Mouse (Mus musculus) kidney, embryonic 15.5 days (tissue): Measurements from ENCODE around the gene Egflam. TPM values are rescaled to one million over a fixed set of nuclear protein-coding genes. Genes with fewer than 3 reads are reported as not detected.

Experiments used
- ATAC-seq: fragments of 200-750 bp; cut with Nextera tagmentation; replicated peaks from 2 replicates; pipeline ENCODE4 v1.8.0; 2017; ENCODE audit warnings: moderate TSS enrichment; ENCODE audit not compliant: low FRiP score
- H3K27ac ChIP-seq: fragments of 300-500 bp; sonication (generic); 2 replicates; pipeline ENCODE4 v1.5.1; 2015; ENCODE audit warnings: mild to moderate bottlenecking, inconsistent platforms
- H3K27me3 ChIP-seq: fragments of 300-500 bp; sonication (generic); 2 replicates; pipeline ENCODE4 v1.6.1; 2015; ENCODE audit warnings: inconsistent platforms
- H3K36me3 ChIP-seq: fragments of 300-500 bp; sonication (generic); 2 replicates; pipeline ENCODE4 v1.6.1; 2015; ENCODE audit warnings: inconsistent platforms
- H3K4me1 ChIP-seq: fragments of 300-500 bp; sonication (generic); 2 replicates; pipeline ENCODE4 v1.6.1; 2015; ENCODE audit warnings: inconsistent platforms
- H3K4me2 ChIP-seq: fragments of 300-500 bp; sonication (generic); 2 replicates; pipeline ENCODE4 v1.6.1; 2015; ENCODE audit warnings: moderate library complexity, mild to moderate bottlenecking, inconsistent platforms
- H3K4me3 ChIP-seq: fragments of 300-500 bp; sonication (generic); replicated peaks from 2 replicates; pipeline ENCODE4 v1.5.1; 2015; ENCODE audit warnings: mild to moderate bottlenecking, inconsistent platforms
- H3K9ac ChIP-seq: fragments of 300-500 bp; sonication (generic); 2 replicates; pipeline ENCODE4 v1.6.1; 2015; ENCODE audit warnings: mild to moderate bottlenecking, inconsistent platforms
- H3K9me3 ChIP-seq: fragments of 300-500 bp; sonication (generic); replicated peaks from 2 replicates; pipeline ENCODE4 v1.6.1; 2016; ENCODE audit warnings: inconsistent platforms
- WGBS: fragments of 180-500 bp; shearing (Covaris S2); methylation state at CpG from one replicate; pipeline ENCODE4 v1.1.7; 2015; ENCODE audit warnings: mixed read lengths; 5-methylcytosine and 5-hydroxymethylcytosine counted together
- polyA plus RNA-seq: library from polyadenylated mRNA; unstranded; fragments of >200 nt; fragmentation: Nextera tagmentation; extraction: Ambion mirVana; gene quantifications from 2 replicates; pipeline ENCODE4 v1.2.1, GENCODE M21; 2015

The Egflam gene
- polyA plus RNA-seq, 1 experiment from 2014 or later: 20.4 TPM

DNA sequence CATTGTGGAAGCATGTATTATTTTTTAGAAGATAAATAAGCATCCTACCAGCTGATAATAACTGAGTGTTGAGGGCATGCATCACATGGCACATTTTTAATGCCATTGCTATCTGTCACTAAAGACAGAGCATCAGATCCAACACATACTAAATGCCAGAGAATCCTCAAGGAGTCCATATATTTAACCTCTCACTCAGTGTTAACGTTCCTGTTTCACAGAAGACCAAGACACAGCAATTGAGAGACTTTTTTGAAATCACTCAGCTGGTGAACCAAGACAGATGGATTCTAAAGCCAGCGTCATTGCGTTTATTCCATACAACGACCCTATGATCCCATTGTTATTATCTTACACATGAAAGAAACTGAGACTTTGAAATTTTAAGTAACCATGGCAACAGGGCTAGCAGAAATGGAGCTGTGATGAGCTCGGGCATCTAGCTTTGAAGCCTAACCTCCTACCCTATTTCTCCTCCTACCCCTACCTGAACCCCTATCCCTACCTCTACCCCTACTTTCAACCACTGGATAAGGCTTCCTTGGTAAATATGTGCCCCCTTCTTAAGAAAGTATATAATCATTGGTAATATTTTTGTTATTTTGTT is 57.4 kb downstream of the Egflam start:
- Histone ChIP-seq H3K9ac (no peak overlapping the region), H3K4me1 (no peaks in the 10 kb centered on the region), H3K9me3 (no peaks in the 10 kb centered on the region), H3K27me3 (no peaks in the 10 kb centered on the region), H3K4me2 (no peak overlapping the region), H3K4me3 (no peak overlapping the region), H3K36me3 (no peaks in the 10 kb centered on the region), H3K27ac (no peak overlapping the region)
- 60% methylated on average over 5 of the region's 5 CpGs for WGBS
- no peak for ATAC-seq

DNA sequence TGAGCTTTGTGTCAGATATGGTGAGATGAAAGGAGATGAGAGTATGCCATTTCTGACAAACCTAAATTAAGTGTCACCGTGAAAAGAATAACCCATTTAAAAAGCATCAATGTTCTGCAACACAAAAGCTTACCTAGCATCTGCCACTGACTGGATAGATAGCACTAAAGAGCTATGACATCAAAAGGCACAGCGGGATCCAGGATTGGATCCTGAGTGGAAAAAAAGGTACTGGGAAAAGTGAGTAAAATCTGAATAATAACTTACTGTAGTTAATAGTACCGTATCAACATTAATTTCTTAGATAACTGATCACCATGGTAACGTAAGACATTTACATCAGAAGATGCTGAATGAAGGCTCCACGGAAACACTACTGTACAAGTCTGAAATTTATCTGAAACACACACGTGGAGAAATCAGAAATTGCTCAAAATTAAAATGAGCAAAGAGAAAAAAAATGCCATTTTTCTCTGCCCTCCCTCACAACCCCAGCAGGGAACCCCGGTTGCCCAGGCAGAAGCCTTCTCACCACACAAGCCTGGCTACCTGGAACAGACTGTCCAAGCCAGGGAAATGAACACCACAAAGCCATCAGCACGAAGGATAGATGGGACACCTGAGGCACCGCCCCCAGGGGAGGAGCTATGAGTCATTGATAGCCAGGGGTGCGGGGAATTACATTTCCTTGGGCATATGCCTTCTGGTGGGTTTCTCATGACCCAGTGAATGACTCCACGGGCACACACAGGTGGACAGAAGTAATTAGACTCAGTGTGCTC is 63.5 kb downstream of the Egflam start:
- H3K36me3 ChIP-seq: no peaks in the 10 kb centered on the region
- H3K4me3 ChIP-seq: no peak overlapping the region
- H3K4me1 ChIP-seq: no peaks in the 10 kb centered on the region
- H3K9me3 ChIP-seq: no peaks in the 10 kb centered on the region
- H3K27me3 ChIP-seq: no peaks in the 10 kb centered on the region
- no peak for ATAC-seq
- WGBS: 82% methylated on average over 11 of the region's 11 CpGs
- no peak overlapping the region for H3K27ac ChIP-seq
- no peak overlapping the region for H3K9ac ChIP-seq
- H3K4me2 ChIP-seq: no peak overlapping the region

GRCm38 (mm10) chr15:7332875-7333274 is 65.3 kb downstream of the Egflam start:
- no peak overlapping the region for H3K4me2 ChIP-seq
- no peaks in the 10 kb centered on the region for H3K4me1 ChIP-seq
- no peak overlapping the region for H3K4me3 ChIP-seq
- H3K36me3 ChIP-seq: no peaks in the 10 kb centered on the region
- 95% methylated on average over 1 of the region's 1 CpGs for WGBS
- ATAC-seq: no peak
- no peak overlapping the region for H3K9ac ChIP-seq
- no peaks in the 10 kb centered on the region for H3K9me3 ChIP-seq
- no peaks in the 10 kb centered on the region for H3K27me3 ChIP-seq
- H3K27ac ChIP-seq: no peak overlapping the region

DNA sequence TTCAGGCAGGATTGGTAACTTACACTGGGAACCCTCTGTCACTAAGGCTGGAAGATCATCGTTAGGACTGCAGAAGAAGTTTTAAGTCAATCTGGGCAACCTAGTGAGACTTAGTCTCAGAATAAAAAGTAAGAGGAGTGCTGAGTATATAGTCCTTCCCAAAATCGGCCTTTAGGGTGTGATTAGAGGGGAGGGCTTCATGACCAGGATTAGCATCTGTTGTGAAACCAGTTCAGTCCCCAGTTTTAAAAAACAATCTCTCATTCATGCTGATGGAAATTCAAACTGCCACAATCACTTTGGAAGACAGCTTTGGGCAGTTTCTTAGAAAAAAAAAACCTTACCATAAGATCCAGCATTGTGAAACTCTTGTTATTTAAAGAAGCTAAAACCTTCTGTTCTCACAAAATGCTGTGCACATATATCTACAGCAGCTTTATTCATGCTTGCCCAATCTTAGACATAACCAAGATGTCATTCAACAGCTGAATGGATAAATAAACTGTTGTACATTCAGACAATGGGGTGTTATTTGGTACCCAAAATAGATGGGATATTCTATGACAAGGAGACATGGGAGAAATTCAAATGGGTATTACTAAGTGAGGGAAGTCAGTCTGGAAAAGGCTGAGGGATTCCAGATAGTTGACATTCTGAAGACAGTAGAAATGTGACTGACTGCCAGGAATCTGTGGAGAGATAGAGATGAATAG is 75.4 kb downstream of the Egflam start:
- Histone ChIP-seq H3K27me3 (no peaks in the 10 kb centered on the region), H3K4me3 (no peak overlapping the region), H3K4me2 (no peak overlapping the region), H3K9ac (no peak overlapping the region), H3K27ac (no peak overlapping the region), H3K36me3 (no peaks in the 10 kb centered on the region), H3K4me1 (no peaks in the 10 kb centered on the region), H3K9me3 (no peaks in the 10 kb centered on the region)
- ATAC-seq: no peak
- 92% methylated on average over 2 of the region's 2 CpGs for WGBS

DNA sequence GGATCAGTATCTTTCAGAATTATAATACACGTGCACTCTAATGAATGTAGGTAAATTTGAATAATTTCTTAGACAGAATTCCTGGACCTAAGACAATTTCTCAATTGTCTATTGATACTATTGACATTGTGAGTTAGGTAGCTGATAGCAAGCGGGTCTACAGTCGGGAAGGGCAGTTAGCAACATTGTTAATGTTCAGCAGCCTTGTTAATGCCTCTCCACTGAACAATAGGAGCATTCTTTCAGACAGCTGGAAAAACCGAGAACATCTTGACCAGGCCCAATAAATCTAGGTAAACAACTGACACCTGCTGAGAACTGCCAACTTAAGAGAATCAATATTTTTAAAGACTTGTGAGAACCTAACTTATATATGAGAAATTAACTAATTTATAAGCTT is 77.3 kb downstream of the Egflam start:
- H3K36me3 ChIP-seq: no peaks in the 10 kb centered on the region
- H3K27ac ChIP-seq: no peak overlapping the region
- no peak overlapping the region for H3K4me3 ChIP-seq
- 64% methylated on average over 4 of the region's 4 CpGs for WGBS
- H3K9me3 ChIP-seq: no peaks in the 10 kb centered on the region
- no peak overlapping the region for H3K9ac ChIP-seq
- H3K27me3 ChIP-seq: no peaks in the 10 kb centered on the region
- no peaks in the 10 kb centered on the region for H3K4me1 ChIP-seq
- no peak for ATAC-seq
- no peak overlapping the region for H3K4me2 ChIP-seq

GRCm38 (mm10) chr15:7315539-7315938 is 82.7 kb downstream of the Egflam start:
- no peaks in the 10 kb centered on the region for H3K27me3 ChIP-seq
- H3K4me3 ChIP-seq: no peak overlapping the region
- H3K36me3 ChIP-seq: no peaks in the 10 kb centered on the region
- no peaks in the 10 kb centered on the region for H3K4me1 ChIP-seq
- ATAC-seq: no peak
- H3K4me2 ChIP-seq: no peak overlapping the region
- no peaks in the 10 kb centered on the region for H3K9me3 ChIP-seq
- H3K9ac ChIP-seq: no peak overlapping the region
- no peak overlapping the region for H3K27ac ChIP-seq
- WGBS: 40% methylated on average over 9 of the region's 9 CpGs

GRCm38 (mm10) chr15:7308711-7309110 is 89.5 kb downstream of the Egflam start:
- Histone ChIP-seq H3K36me3 (no peaks in the 10 kb centered on the region), H3K27me3 (no peaks in the 10 kb centered on the region), H3K9ac (no peak overlapping the region), H3K9me3 (no peaks in the 10 kb centered on the region), H3K27ac (no peak overlapping the region), H3K4me1 (no peaks in the 10 kb centered on the region), H3K4me3 (no peak overlapping the region), H3K4me2 (no peak overlapping the region)
- WGBS: 69% methylated on average over 4 of the region's 4 CpGs
- no peak for ATAC-seq

GRCm38 (mm10) chr15:7299892-7300291 is 98.3 kb downstream of the Egflam start:
- no peaks in the 10 kb centered on the region for H3K27me3 ChIP-seq
- no peak overlapping the region for H3K9ac ChIP-seq
- H3K4me3 ChIP-seq: no peak overlapping the region
- no peak overlapping the region for H3K27ac ChIP-seq
- H3K4me2 ChIP-seq: no peak overlapping the region
- WGBS: 93% methylated on average over 1 of the region's 1 CpGs
- no peaks in the 10 kb centered on the region for H3K4me1 ChIP-seq
- H3K9me3 ChIP-seq: no peaks in the 10 kb centered on the region
- ATAC-seq: no peak
- H3K36me3 ChIP-seq: no peaks in the 10 kb centered on the region

DNA sequence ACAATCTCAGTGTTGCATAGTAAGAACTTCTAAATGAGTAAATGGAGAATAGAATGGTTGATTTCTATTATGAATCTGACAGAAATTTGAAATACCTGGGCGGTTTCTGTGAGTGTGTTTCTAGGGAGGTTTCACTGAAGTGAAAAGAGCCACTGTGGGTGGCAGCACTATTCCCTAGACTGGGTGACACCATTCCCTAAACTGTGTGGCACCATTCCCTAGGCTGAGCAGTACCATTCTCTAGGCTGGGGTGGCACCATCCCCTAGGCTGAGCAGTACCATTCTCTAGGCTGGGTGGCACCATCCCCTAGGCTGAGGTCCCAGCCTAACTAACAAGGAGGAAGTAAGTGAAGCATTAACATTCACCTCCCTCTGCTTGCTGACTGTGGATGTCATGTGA is 103.0 kb downstream of the Egflam start:
- no peaks in the 10 kb centered on the region for H3K4me1 ChIP-seq
- H3K9ac ChIP-seq: no peak overlapping the region
- H3K27ac ChIP-seq: no peak overlapping the region
- H3K27me3 ChIP-seq: no peaks in the 10 kb centered on the region
- no peak overlapping the region for H3K4me3 ChIP-seq
- H3K36me3 ChIP-seq: no peaks in the 10 kb centered on the region
- no peaks in the 10 kb centered on the region for H3K9me3 ChIP-seq
- ATAC-seq: no peak
- H3K4me2 ChIP-seq: no peak overlapping the region
- 96% methylated on average over 1 of the region's 1 CpGs for WGBS

- Histone ChIP-seq H3K27me3 (no peaks in the 10 kb centered on the region), H3K36me3 (no peaks in the 10 kb centered on the region), H3K4me3 (no peak overlapping the region), H3K9ac (no peak overlapping the region), H3K4me2 (no peak overlapping the region), H3K4me1 (no peaks in the 10 kb centered on the region), H3K9me3 (no peaks in the 10 kb centered on the region), H3K27ac (no peak overlapping the region)
- no peak for ATAC-seq
Measured at GRCm38 (mm10) chr15:7292854-7293253, 105.3 kb downstream of the Egflam start.

DNA sequence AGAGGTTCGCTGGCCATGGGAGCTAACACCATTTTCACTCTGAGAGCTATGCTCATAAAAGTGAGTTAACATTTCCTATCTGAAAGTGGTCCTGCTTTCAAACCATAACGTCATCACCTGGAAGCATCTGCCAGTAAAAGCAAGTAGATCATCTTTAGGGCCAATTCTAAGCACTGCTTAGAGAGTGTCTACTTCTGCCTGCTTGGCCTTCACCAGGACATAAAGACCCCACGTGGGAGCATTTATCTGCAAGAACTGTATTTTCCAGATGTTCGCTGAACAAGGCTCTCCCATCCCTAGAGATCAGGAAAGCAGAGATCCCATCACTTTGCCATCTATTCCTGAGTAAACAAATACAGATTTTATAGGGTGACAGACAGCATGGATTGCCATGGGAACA is 108.2 kb downstream of the Egflam start:
- H3K4me1 ChIP-seq: no peaks in the 10 kb centered on the region
- no peaks in the 10 kb centered on the region for H3K36me3 ChIP-seq
- H3K4me3 ChIP-seq: no peak overlapping the region
- no peaks in the 10 kb centered on the region for H3K27me3 ChIP-seq
- H3K27ac ChIP-seq: no peak overlapping the region
- no peak for ATAC-seq
- H3K9ac ChIP-seq: no peak overlapping the region
- no peak overlapping the region for H3K4me2 ChIP-seq
- H3K9me3 ChIP-seq: no peaks in the 10 kb centered on the region
- WGBS: 77% methylated on average over 4 of the region's 4 CpGs

GRCm38 (mm10) chr15:7289516-7289915 is 108.7 kb downstream of the Egflam start:
- no peaks in the 10 kb centered on the region for H3K4me1 ChIP-seq
- no peaks in the 10 kb centered on the region for H3K9me3 ChIP-seq
- 67% methylated on average over 14 of the region's 14 CpGs for WGBS
- H3K36me3 ChIP-seq: no peaks in the 10 kb centered on the region
- H3K27ac ChIP-seq: no peak overlapping the region
- H3K27me3 ChIP-seq: no peaks in the 10 kb centered on the region
- H3K9ac ChIP-seq: no peak overlapping the region
- H3K4me2 ChIP-seq: no peak overlapping the region
- no peak overlapping the region for H3K4me3 ChIP-seq
- ATAC-seq: no peak
